Mouse (Mus musculus): ENCODE results near the gene Kcnk7. TPM values are rescaled to one million over a fixed set of nuclear protein-coding genes. Genes with fewer than 3 reads are reported as not detected.

Gene Kcnk7
- total and polyA plus RNA-seq, 2 experiments from 2014 or later, result 0.17 TPM; not detected in 1

DNA sequence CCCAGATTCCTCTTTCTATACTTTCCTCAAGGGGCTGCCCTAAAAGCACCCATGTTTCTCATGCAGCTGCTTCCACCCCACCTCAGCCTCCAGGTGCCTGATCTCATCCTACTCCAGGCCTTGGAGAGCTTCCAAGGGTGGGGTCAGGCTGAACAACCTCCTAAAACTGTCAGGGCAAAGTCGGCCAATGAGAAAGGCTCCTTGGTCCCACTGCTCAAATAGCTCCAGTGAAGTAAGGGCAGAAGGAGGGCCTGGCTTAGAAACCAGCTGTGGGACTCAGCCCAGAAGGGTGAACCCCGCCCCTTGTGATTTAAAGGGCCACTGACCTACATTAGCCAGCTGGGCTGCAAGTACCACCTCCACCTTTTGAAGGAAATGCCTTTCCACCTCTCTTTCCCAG is 9.6 kb downstream of the Kcnk7 start:
- Histone ChIP-seq H3K4me1 (ENCODE audit: insufficient read depth) (peaks cover 9% of the 10 kb centered on the region), H3K9me3 (ENCODE audit: low read length) (no peaks in the 10 kb centered on the region), H3K4me3 (ENCODE audit: low read depth, low read length) (no peak overlapping the region), H3K27ac (ENCODE audit: low read depth, low read length) (no peak overlapping the region), H3K36me3 (ENCODE audit: insufficient read depth) (peaks cover 46% of the 10 kb centered on the region), H3K27me3 (ENCODE audit: insufficient read depth, low read length) (no peaks in the 10 kb centered on the region), H3K9ac (no peak overlapping the region), H3K4me2 (ENCODE audit: low read depth) (peak overlapping the region; percentile 57)
- DNase-seq, result no peak
- WGBS, result 17% methylated on average over 2 of the region's 2 CpGs
- no peak for TF ChIP-seq CTCF (IDR thresholded peaks at IDR 0.05; ENCODE audit: low read depth)
- no peak for ATAC-seq

DNA sequence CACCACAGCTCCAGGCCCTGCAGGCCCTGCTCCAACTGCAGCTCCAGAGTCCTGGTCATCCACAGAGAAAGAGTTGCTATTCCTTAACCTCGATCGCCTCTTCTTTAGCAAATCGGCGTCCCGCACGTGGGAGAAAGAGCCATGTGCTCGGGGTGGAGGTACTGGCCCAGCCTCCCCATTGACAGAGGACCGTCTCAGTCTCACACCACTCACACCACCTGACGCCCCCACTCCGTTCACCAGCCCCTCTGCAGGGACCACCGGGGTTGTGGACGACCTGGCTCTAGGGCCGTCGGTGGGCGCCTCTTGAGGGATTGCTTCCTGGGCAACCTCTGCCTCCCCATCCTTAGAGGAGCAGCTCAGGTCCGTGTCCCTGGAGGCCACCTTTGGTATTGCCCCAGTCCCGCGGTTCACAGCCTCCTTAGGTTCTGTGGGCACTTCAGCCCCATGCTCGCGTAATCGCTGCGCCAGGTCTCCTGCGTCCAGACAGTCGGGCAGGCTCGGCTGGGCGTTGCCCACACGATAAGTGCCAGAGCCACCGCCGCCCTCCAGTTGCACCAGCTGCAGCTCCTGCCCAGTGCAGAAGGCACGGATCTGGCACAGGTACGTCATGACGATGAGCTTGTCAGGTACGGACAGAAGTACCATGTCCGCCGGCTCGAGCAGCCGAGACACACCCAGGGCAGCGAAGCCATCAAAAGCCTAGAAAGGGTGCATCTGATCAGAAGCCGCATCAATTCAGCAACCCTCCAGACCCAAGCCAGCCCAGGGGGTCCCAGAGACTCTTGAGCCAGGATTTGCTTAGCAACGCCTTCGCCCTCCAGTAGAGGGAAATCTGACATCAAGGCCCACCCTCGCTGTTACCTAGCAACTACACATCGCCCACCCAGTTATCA is 11.9 kb downstream of the Kcnk7 start:
- H3K27me3 ChIP-seq (ENCODE audit: insufficient read depth, low read length), result no peaks in the 10 kb centered on the region
- peaks cover 47% of the 10 kb centered on the region for H3K36me3 ChIP-seq (ENCODE audit: insufficient read depth)
- peak; percentile 92 for ATAC-seq
- peaks cover 9% of the 10 kb centered on the region for H3K4me1 ChIP-seq (ENCODE audit: insufficient read depth)
- WGBS, result 19% methylated on average over 43 of the region's 43 CpGs
- peak; percentile 75 for DNase-seq
- peak; percentile 59 for TF ChIP-seq CTCF (IDR thresholded peaks at IDR 0.05; ENCODE audit: low read depth)
- H3K9ac ChIP-seq, result peak overlapping the region; percentile 61
- peak overlapping the region; percentile 57 for H3K4me2 ChIP-seq (ENCODE audit: low read depth)
- no peaks in the 10 kb centered on the region for H3K9me3 ChIP-seq (ENCODE audit: low read length)
- peak overlapping the region; percentile 67 for H3K27ac ChIP-seq (ENCODE audit: low read depth, low read length)
- peak overlapping the region; percentile 40 for H3K4me3 ChIP-seq (ENCODE audit: low read depth, low read length)

DNA sequence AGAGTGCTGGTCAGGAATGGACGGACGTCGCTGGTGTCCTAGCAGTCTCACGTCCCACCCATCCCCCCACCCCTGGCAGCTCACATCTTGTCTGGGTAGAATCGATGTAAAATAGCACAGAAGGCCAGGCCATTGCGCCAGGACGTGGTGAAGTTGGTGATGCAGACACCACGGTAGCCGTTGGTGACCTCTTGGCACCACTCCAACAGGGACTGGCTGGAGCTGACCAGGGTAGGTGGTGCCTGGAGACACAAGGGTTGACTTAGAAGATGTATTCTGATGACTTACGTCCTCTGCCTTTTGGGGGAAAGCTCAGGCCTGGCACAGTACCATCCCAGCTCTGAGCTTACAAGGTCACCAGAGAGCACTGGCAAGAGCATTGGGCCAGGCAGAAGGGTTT is 12.8 kb downstream of the Kcnk7 start:
- peaks cover 9% of the 10 kb centered on the region for H3K4me1 ChIP-seq (ENCODE audit: insufficient read depth)
- H3K9me3 ChIP-seq (ENCODE audit: low read length), result no peaks in the 10 kb centered on the region
- no peak overlapping the region for H3K4me3 ChIP-seq (ENCODE audit: low read depth, low read length)
- peak overlapping the region; percentile 45; the same call in 1 of the 2 replicates for H3K27ac ChIP-seq (ENCODE audit: low read depth, low read length)
- no peak for TF ChIP-seq CTCF (IDR thresholded peaks at IDR 0.05; ENCODE audit: low read depth)
- WGBS, result 50% methylated on average over 10 of the region's 10 CpGs
- ATAC-seq, result no peak
- peak overlapping the region; percentile 57; the same call in 1 of the 2 replicates for H3K4me2 ChIP-seq (ENCODE audit: low read depth)
- no peak for DNase-seq
- H3K36me3 ChIP-seq (ENCODE audit: insufficient read depth), result peaks cover 47% of the 10 kb centered on the region
- H3K27me3 ChIP-seq (ENCODE audit: insufficient read depth, low read length), result no peaks in the 10 kb centered on the region
- H3K9ac ChIP-seq, result no peak overlapping the region

DNA sequence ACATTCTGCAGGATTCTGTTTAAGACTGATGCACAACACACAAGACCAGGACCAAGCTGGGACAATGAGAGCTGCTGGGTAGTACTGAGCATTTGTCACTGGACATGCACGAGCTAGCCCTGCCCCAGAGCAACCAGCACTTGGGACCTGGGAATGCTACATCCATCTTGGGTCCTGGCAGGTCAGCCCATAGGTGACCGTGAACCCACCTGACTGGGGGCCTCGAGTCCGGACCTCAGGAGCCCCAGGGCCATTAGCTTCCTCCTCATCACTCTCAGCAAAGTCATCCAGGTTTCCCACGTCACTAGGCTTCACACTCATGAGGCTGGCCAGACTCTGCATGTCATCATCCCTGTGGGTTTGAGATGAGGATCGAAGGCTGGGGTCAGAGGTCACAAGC is 17.1 kb downstream of the Kcnk7 start:
- Histone ChIP-seq H3K27me3 (ENCODE audit: insufficient read depth, low read length) (no peaks in the 10 kb centered on the region), H3K27ac (ENCODE audit: low read depth, low read length) (no peak overlapping the region), H3K4me2 (ENCODE audit: low read depth) (no peak overlapping the region), H3K9me3 (ENCODE audit: low read length) (no peaks in the 10 kb centered on the region), H3K9ac (no peak overlapping the region), H3K4me1 (ENCODE audit: insufficient read depth) (peaks cover 10% of the 10 kb centered on the region), H3K4me3 (ENCODE audit: low read depth, low read length) (no peak overlapping the region), H3K36me3 (ENCODE audit: insufficient read depth) (peaks cover 62% of the 10 kb centered on the region)
- WGBS, result 93% methylated on average over 6 of the region's 6 CpGs
- no peak for TF ChIP-seq CTCF (IDR thresholded peaks at IDR 0.05; ENCODE audit: low read depth)
- ATAC-seq (no peak), DNase-seq (no peak)

DNA sequence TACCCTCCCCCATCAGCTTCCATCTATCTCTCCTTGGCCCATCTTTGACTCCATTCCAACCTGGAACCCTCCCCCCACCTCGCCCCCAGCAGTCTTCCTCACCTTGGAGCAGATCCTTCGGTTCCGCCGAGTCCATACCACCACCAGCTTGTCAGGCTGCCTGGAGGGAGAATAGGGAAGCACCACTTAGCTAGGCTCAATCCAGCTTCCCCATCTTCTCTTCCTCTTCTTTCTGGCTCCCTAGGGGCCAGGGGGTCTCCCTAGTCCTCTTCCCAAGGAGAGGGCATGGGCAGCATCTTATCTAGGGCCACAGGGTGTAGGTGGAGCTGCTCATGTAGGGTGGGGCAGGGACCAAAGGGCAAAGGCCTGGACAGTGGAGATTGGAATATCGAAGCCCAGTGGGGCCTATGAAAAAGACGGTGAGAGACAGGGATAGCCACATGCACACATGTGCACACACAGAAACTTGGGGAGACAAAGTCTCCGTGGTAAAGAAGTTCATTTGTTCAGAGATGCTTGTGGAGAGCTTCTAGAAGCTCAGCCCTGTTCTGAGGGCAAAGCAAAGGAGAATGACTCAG is 18.8 kb downstream of the Kcnk7 start:
- peaks cover 55% of the 10 kb centered on the region for H3K36me3 ChIP-seq (ENCODE audit: insufficient read depth)
- H3K27ac ChIP-seq (ENCODE audit: low read depth, low read length), result no peak overlapping the region
- no peaks in the 10 kb centered on the region for H3K27me3 ChIP-seq (ENCODE audit: insufficient read depth, low read length)
- DNase-seq (no peak), ATAC-seq (no peak)
- no peak for TF ChIP-seq CTCF (IDR thresholded peaks at IDR 0.05; ENCODE audit: low read depth)
- no peak overlapping the region for H3K4me2 ChIP-seq (ENCODE audit: low read depth)
- no peaks in the 10 kb centered on the region for H3K9me3 ChIP-seq (ENCODE audit: low read length)
- H3K9ac ChIP-seq, result no peak overlapping the region
- WGBS, result 92% methylated on average over 7 of the region's 7 CpGs
- no peak overlapping the region for H3K4me3 ChIP-seq (ENCODE audit: low read depth, low read length)
- peaks cover 20% of the 10 kb centered on the region for H3K4me1 ChIP-seq (ENCODE audit: insufficient read depth)

DNA sequence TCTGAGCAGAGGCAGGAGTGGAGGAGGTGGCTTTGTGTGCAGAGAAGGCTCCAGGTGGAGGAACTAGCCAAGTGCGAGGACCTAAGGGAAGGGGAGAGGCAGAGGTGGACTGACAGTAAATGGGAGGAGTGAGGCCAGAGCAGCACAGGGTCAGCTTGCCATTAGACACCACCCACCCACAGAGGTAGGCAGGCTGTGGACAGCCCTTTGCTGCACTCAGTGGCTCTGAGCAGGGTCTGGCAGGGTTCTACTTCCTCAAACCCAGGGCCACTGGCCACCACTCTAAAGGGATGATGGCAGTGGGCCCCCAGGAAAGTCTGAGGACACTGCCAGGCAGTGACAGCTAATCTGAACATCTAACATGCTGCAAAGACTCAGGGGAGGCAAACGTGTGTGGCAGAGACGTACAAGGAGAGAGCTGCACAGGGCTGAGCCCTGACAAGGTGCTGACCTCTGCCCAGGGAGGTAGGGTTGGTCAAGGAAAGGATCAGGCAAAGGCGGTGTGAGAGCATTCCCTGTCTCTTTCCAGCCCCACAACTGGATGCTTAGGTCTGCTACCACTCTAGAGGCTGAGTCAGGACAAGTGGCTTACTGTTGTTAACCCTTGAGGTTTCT is 19.9 kb downstream of the Kcnk7 start:
- Histone ChIP-seq H3K4me2 (ENCODE audit: low read depth) (no peak overlapping the region), H3K9ac (no peak overlapping the region), H3K36me3 (ENCODE audit: insufficient read depth) (peaks cover 49% of the 10 kb centered on the region), H3K4me3 (ENCODE audit: low read depth, low read length) (no peak overlapping the region), H3K9me3 (ENCODE audit: low read length) (no peaks in the 10 kb centered on the region), H3K4me1 (ENCODE audit: insufficient read depth) (peaks cover 20% of the 10 kb centered on the region), H3K27me3 (ENCODE audit: insufficient read depth, low read length) (no peaks in the 10 kb centered on the region), H3K27ac (ENCODE audit: low read depth, low read length) (no peak overlapping the region)
- TF ChIP-seq CTCF (IDR thresholded peaks at IDR 0.05; ENCODE audit: low read depth), result no peak
- WGBS, result 75% methylated on average over 4 of the region's 4 CpGs
- DNase-seq (no peak), ATAC-seq (no peak)

DNA sequence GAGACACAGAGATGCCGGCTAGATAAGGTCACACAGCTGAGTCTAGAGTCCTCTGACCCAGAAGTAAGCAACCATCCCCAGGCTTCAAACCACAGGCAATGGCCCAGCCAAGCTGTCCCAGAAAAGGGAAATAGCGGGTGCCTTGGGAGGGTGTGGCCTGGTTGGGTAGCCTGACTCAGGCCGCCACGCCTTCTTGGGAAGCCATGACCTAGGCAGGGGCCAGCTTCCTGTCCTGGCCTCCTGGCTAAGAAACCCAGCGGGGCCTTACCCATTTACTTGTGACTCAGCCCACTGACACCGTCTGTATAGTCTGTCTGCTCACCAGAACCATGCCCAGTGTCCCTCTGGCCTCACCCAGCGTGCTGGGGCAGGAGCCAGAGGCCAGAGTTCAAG is 20.4 kb downstream of the Kcnk7 start:
- DNase-seq (no peak), ATAC-seq (no peak)
- no peaks in the 10 kb centered on the region for H3K27me3 ChIP-seq (ENCODE audit: insufficient read depth, low read length)
- peaks cover 20% of the 10 kb centered on the region for H3K4me1 ChIP-seq (ENCODE audit: insufficient read depth)
- WGBS, result 81% methylated on average over 7 of the region's 7 CpGs
- no peak for TF ChIP-seq CTCF (IDR thresholded peaks at IDR 0.05; ENCODE audit: low read depth)
- H3K4me3 ChIP-seq (ENCODE audit: low read depth, low read length), result no peak overlapping the region
- no peak overlapping the region for H3K27ac ChIP-seq (ENCODE audit: low read depth, low read length)
- H3K36me3 ChIP-seq (ENCODE audit: insufficient read depth), result peaks cover 44% of the 10 kb centered on the region
- H3K9me3 ChIP-seq (ENCODE audit: low read length), result no peaks in the 10 kb centered on the region
- no peak overlapping the region for H3K9ac ChIP-seq
- 0 out of 2 replicates have a peak overlapping the region, but pooled peaks have one; percentile 99 for H3K4me2 ChIP-seq (ENCODE audit: low read depth)
